Mouse (Mus musculus) midbrain, postnatal 0 days (tissue): ENCODE results near the gene Ppargc1a. TPM values are rescaled to one million over a fixed set of nuclear protein-coding genes. Genes with fewer than 3 reads are reported as not detected.

ENCODE experiments used
- ATAC-seq: fragments of 200-750 bp; cut with Nextera tagmentation; 2 replicates; pipeline ENCODE4 v1.8.0; 2017; ENCODE audit warnings: moderate number of reproducible peaks, mild to moderate bottlenecking, moderate TSS enrichment, moderate library complexity; ENCODE audit not compliant: low FRiP score
- DNase-seq: peaks from one replicate; pipeline ENCODE4 v3.0.0-alpha.2; 2015; ENCODE audit warnings: low spot score
- H3K27ac ChIP-seq: fragments of 300-500 bp; sonication (generic); 2 replicates; pipeline ENCODE4 v1.5.1; 2014; ENCODE audit warnings: low read depth, mild to moderate bottlenecking, low read length, mixed read lengths
- H3K27me3 ChIP-seq: fragments of 300-500 bp; sonication (generic); 2 replicates; pipeline ENCODE4 v1.6.1; 2014; ENCODE audit warnings: low read length, control low read depth, mixed read lengths; ENCODE audit not compliant: insufficient read depth
- H3K36me3 ChIP-seq: fragments of 300-500 bp; sonication (generic); 2 replicates; pipeline ENCODE4 v1.6.1; 2014; ENCODE audit warnings: low read length, control low read depth, mixed read lengths; ENCODE audit not compliant: insufficient read depth
- H3K4me1 ChIP-seq: fragments of 300-500 bp; sonication (generic); 2 replicates; pipeline ENCODE4 v1.6.1; 2014; ENCODE audit warnings: mild to moderate bottlenecking, control low read depth, antibody characterized with exemption, low read length, mixed read lengths; ENCODE audit not compliant: insufficient read depth
- H3K4me2 ChIP-seq: fragments of 300-500 bp; sonication (generic); 2 replicates; pipeline ENCODE4 v1.6.1; 2014; ENCODE audit warnings: low read depth, mild to moderate bottlenecking, low read length, mixed read lengths; ENCODE audit not compliant: poor library complexity, severe bottlenecking
- H3K4me3 ChIP-seq: fragments of 300-500 bp; sonication (generic); 2 replicates; pipeline ENCODE4 v1.5.1; 2014; ENCODE audit warnings: low read depth, mild to moderate bottlenecking, low read length, moderate library complexity
- H3K9ac ChIP-seq: fragments of 300-500 bp; sonication (generic); replicated peaks from 2 replicates; pipeline ENCODE4 v1.6.1; 2014; ENCODE audit warnings: mild to moderate bottlenecking, low read length, moderate library complexity, mixed read lengths; ENCODE audit not compliant: poor library complexity, severe bottlenecking
- H3K9me3 ChIP-seq: fragments of 300-500 bp; sonication (generic); 2 replicates; pipeline ENCODE4 v1.6.1; 2016; ENCODE audit warnings: low read length, control low read depth
- CTCF ChIP-seq: IDR thresholded peaks from 2 replicates; pipeline ENCODE4 v1.5.1; 2016; ENCODE audit warnings: antibody characterized with exemption, mild to moderate bottlenecking
- WGBS: fragments of 180-500 bp; shearing (Covaris S2); extraction: QIAGEN DNeasy Blood & Tissue Kit; methylation state at CpG from one replicate; pipeline ENCODE4 v1.1.7; 2014; 5-methylcytosine and 5-hydroxymethylcytosine counted together
- polyA plus RNA-seq: library from polyadenylated mRNA; unstranded; fragments of >200 nt; fragmentation: Nextera tagmentation; extraction: Ambion mirVana; gene quantifications from 2 replicates; pipeline ENCODE4 v1.2.1, GENCODE M21; 2015
- total RNA-seq: library from RNA; depleted of rRNA; stranded (reverse); fragments of >200 nt; gene quantifications from 2 replicates; pipeline ENCODE4 v1.2.3, GENCODE M21; 2014

Ppargc1a gene
- total and polyA plus RNA-seq, 2 experiments from 2014 or later: 15.7 to 17.9 TPM

GRCm38 (mm10) chr5:51471614-51472013 lies 95.9 kb downstream of the Ppargc1a start:
- Histone ChIP-seq H3K9ac (no peak overlapping the region), H3K9me3 (no peaks in the 10 kb centered on the region), H3K27me3 (no peaks in the 10 kb centered on the region), H3K27ac (no peak overlapping the region), H3K4me2 (no peak overlapping the region), H3K4me3 (no peak overlapping the region), H3K36me3 (no peaks in the 10 kb centered on the region; the same call in 1 of the 2 replicates), H3K4me1 (no peaks in the 10 kb centered on the region)
- DNase-seq (no peak), ATAC-seq (no peak)
- 67% methylated on average over 4 of the region's 4 CpGs for WGBS
- no peak for TF ChIP-seq CTCF

- Histone ChIP-seq H3K4me1 (no peaks in the 10 kb centered on the region), H3K9ac (no peak overlapping the region), H3K36me3 (no peaks in the 10 kb centered on the region), H3K4me2 (no peak overlapping the region), H3K27me3 (no peaks in the 10 kb centered on the region), H3K9me3 (no peaks in the 10 kb centered on the region), H3K4me3 (no peak overlapping the region), H3K27ac (no peak overlapping the region)
- no peak for TF ChIP-seq CTCF
- no peak for DNase-seq
- 90% methylated on average over 5 of the region's 5 CpGs for WGBS
- ATAC-seq: no peak
These were observed 101.5 kb downstream of the Ppargc1a start for GRCm38 (mm10) chr5:51466036-51466435.

GRCm38 (mm10) chr5:51452033-51452432 lies 115.5 kb downstream of the Ppargc1a start:
- TF ChIP-seq CTCF: no peak
- ATAC-seq: no peak
- Histone ChIP-seq H3K36me3 (no peaks in the 10 kb centered on the region), H3K27me3 (no peaks in the 10 kb centered on the region), H3K9me3 (no peaks in the 10 kb centered on the region), H3K9ac (no peak overlapping the region), H3K4me1 (no peaks in the 10 kb centered on the region), H3K4me3 (no peak overlapping the region), H3K27ac (no peak overlapping the region), H3K4me2 (no peak overlapping the region)
- DNase-seq: no peak
- WGBS: 89% methylated on average over 3 of the region's 3 CpGs

- Histone ChIP-seq H3K27ac (no peak overlapping the region), H3K27me3 (no peaks in the 10 kb centered on the region), H3K36me3 (no peaks in the 10 kb centered on the region), H3K4me3 (no peak overlapping the region), H3K4me2 (no peak overlapping the region), H3K9me3 (no peaks in the 10 kb centered on the region), H3K9ac (no peak overlapping the region), H3K4me1 (no peaks in the 10 kb centered on the region)
- WGBS: 100% methylated on average over 1 of the region's 1 CpGs
- no peak for TF ChIP-seq CTCF
- DNase-seq (no peak), ATAC-seq (no peak)
These were observed 119.9 kb downstream of the Ppargc1a start for GRCm38 (mm10) chr5:51447631-51448030.

- no peak overlapping the region for H3K9ac ChIP-seq
- no peak for TF ChIP-seq CTCF
- H3K4me1 ChIP-seq: no peaks in the 10 kb centered on the region
- no peaks in the 10 kb centered on the region for H3K27me3 ChIP-seq
- ATAC-seq: no peak
- 94% methylated on average over 14 of the region's 14 CpGs for WGBS
- no peak overlapping the region for H3K4me2 ChIP-seq
- no peak overlapping the region for H3K4me3 ChIP-seq
- H3K36me3 ChIP-seq: no peaks in the 10 kb centered on the region
- H3K9me3 ChIP-seq: no peaks in the 10 kb centered on the region
- H3K27ac ChIP-seq: no peak overlapping the region
- no peak for DNase-seq
These were observed 121.0 kb downstream of the Ppargc1a start for GRCm38 (mm10) chr5:51446299-51447090.

- Histone ChIP-seq H3K27me3 (no peaks in the 10 kb centered on the region), H3K9me3 (no peaks in the 10 kb centered on the region), H3K9ac (no peak overlapping the region), H3K27ac (no peak overlapping the region), H3K4me3 (no peak overlapping the region), H3K4me1 (no peaks in the 10 kb centered on the region), H3K36me3 (no peaks in the 10 kb centered on the region), H3K4me2 (no peak overlapping the region)
- DNase-seq (no peak), ATAC-seq (no peak)
- no peak for TF ChIP-seq CTCF
These were observed 121.8 kb downstream of the Ppargc1a start for GRCm38 (mm10) chr5:51445726-51446125.
